Mouse (Mus musculus) neural tube, embryonic 10.5 days (tissue): ENCODE measurements at regions not wholly inside any gene's neighbourhood (a gene's known extent, or its start where the extent isn't known, plus 50 kb on each side); places are given as distances from the start of the nearest gene placed in this dataset.

Experiments used
- DNase-seq: peaks from one replicate; pipeline ENCODE4 v3.0.0-alpha.2; 2017; ENCODE audit warnings: low spot score; ENCODE audit errors: extremely low spot score

DNA sequence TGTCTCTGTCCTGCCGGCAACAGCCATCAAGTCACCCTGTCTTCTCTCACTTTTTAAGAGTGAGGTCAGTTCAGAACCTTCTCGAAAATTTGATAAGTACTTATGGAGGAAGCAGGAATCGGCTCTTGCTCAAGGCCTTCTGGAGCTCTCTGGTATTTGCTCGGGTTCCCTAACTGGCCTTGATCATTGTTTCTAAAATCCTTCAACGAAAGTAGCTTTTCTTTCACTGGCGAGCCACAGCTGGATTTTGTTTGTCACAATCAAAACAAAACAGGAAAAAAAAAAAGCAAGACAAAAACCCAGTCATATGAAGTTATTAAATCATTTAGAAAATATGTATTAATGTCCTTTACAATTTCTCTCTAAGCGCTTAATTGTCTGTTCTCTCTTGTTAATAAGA is 156.6 kb upstream of the Tex13c2 start:
- no peak for DNase-seq

DNA sequence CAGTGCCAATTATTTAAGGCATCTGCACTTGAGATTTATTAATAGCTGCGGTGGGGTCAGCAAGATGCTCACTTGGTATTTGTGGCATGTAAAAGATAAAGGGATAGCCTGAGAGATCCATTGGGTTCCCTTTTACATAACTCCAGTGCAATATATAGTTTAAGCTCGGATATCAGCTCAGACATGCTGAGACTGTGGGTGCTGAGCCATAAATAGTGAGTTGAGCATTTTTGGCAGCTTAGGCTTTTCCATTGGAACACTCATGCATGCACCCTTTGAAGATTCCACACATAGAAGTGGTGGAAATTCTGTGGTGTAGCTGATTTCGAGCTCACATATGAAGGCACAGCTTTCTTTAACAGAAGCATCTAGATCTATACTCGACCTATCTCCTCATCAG is 155.9 kb upstream of the Tex13c2 start:
- no peak for DNase-seq

DNA sequence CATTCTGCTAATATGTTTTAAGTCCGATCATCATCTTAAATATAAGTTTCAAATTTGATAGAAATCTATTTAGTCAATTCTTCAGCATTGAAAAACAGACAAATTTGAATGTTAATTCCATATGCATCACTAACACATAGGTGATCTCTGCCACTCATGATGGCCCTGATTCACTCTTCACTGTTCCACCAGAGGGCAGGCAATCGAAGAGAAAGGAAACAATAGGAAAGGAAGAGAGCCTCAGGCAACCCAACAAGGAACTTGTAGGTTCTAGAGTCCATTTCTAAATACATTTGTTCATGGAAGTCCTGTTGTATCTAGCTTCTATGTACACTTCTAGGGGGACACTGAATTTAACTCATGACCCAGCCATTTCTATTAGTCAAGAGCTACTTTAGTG is 154.7 kb upstream of the Tex13c2 start:
- no peak for DNase-seq

DNA sequence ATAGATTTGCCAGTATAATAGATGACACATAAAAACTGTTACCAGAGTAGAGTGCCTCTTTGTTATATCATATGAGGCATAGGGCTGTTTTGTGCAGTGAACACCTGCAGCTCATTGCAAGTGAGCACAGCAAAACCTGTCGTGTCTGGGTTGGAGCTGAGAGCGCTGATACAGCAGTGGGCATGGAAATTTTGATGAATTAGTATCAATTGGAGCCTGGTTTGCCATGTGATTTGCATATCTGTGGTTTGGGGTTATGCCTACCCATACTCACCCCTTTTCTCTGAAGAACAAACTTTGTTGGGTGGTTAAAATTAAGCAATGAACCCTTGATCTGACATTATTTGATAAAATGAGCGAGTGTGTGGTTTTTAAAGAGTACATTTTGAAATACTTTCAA is 152.7 kb upstream of the Tex13c2 start:
- DNase-seq, result no peak

DNA sequence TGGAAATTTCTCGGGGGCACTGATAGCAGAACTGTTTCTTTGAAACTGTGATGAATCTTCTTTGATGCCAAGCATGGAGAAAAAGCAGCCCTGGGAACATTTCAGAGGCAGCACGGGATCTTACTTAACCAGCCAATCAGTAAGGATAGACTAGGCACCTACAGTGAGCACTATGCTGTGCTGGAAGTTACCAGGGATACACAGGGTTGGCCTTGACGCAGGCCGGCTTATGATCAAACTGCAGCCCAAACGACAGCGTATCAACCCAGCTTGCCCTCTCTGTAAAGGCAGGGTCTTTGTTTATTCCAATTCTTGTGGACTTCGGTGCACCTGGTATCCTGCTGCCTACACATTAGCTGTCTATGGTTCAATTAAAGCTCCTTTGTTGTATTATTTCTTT is 147.1 kb upstream of the Tex13c2 start:
- no peak for DNase-seq

DNA sequence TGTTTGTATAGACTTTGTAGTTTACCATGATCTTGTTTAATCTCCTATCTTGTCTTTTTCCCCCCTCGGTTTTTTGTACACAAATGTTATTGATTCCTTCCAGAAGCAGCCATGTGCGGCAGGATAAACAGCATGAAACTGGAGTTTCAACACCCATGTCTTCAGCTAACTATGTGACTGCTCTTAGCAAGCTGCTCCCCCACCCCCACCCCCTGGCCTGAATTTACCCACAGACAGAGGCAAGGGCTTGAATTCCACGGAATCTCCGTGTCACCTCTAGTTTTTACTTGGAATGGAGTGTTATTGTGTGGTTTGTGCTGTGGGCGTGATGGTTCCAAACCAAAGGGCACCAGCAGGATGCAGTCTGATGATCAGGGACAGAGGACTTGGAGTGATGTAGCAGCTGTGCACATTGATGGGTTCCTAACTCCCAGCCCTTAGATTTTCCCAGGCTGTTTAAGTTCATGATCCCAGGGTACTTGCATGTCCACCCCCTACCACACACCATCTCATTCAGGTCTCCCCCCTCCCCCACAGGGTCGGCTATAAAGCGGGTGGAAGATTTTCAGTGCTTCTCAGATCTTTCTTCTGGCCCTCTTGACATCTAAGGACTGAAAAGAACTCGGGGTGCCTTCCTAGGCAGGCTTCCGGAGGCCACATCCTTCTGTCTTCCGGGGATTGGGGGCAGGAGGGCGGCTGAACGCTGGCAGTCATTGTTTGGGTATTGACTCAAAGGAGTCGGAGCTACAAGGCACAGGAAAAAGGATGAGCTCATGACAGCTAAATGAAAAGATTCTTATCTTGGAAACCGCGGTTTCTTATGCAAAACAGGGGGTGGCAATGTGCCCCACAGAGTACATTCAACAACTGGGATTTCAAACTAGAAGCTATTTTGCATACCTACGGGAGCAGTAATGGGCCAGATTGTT is 146.3 kb upstream of the Tex13c2 start:
- peak; percentile 40 for DNase-seq

DNA sequence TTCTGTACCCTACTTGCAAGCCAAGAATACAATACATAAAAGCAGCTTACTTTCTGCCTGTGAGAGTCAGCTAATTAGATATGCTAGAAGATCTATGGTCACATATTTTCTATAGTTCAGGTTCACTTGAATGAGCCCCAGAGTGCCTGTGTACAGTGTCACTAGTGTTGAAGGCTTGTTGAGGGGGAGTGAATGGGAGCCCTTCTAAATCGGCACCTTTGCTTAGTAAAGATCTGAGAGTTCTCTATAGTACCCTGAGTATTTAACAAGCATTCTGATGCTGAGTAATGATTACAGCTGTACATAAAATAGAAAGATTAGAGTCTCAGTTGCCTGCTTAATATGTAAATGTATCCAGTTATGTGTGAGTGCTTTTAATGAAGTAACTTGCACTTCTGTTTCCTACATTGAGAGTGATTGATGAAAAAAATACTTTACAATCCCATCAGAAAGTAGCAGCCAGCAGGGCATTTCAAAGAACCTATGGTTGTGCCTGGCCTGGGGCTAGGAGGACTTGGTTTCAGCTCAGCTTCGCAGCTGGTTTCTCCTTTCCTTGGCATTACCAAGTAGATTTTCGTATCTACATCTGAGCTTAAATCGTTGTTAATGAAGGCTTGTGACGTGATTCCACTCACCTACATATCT is 136.8 kb upstream of the Tex13c2 start:
- DNase-seq, result no peak

DNA sequence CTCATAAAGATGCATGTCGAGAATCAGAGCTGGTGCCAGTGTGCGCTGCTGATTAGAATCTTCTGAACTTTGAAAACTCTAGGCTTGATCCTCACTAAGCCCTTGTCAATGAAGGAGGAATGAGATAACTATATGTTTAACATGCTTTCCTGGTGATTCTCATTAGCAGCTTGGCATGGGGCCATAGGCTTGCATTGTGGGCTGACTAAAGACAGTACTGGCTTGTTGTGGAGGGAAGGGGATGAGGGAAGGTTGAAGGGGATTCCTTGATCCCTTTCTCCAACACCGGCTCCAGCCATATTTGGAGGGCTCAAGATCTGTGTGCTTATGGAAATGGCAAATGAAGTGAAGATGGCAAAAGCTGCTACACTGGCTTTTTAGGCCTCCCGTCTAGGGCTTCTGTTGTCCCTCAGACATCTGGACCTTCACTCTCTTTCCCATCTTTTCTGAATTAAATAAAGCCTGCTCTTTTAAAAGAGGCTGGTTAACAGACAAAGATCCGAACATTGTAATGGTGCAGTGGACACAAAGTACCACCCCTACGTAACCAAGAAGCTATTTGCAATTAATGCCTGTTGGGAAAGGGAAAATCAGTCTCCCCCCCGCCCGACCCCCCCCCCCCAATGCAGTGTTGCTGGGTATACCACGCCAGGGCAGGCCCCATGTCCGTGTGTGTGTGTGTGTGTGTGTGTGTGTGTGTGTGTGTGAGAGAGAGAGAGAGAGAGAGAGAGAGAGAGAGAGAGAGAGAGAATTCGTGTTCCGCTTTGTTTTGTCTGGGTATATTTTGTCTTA is 129.9 kb upstream of the Tex13c2 start:
- no peak for DNase-seq

DNA sequence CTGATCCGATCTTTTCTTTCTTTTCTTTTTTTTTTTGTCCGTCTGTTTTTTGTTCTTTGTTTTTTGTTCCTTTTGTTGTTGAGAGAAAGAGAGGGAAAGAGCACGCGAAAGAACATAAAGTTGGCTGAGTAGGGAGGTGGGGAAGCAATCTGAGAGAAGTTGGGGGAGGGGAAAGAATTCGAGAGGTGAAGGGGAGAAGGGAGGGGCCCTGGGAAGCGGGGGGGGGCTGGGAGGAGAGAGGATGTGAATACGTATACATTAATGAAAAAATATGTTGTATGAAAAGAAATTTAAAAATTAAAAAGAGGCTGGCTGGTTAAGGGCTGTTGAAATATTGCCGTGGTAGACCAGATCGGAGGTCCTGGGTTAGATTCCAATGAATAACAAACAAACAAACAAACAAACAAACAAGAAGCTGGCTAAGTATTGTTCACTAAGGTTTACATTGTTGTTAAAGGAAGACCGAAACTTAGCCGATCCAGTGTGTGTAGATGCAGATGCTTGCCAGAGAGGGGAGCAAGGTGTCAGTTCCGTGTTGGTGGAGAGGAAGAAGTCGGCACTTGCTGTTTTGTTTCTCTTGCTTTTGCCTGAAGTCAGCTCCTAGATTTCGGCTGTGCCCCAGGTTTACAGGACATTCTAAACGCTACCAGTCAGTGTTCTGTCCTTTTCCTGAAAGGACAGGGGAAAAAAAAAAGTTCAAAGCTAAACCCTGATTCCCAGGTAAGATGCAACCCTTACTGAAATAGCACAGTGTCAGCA is 129.1 kb upstream of the Tex13c2 start:
- peak; percentile 21 for DNase-seq

DNA sequence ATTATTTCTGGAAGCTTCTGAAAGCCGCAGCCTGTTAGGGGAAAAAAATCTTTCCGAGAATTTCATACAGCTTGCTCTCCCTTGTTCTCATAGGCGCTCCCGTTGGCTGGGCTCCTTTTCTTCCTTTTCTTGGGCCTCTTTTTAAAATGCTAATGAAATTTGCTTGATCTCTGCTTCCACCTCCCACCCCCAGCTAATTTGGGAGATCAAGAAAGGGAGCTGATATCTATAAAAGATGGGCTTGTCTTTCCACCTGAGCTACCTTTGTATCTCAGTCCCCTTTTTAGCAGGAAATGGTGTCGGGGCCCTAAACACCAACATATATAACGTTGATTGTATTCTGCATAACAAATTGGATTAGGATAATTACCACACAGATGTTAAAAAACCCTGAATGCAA is 128.5 kb upstream of the Tex13c2 start:
- peak; percentile 13 for DNase-seq

DNA sequence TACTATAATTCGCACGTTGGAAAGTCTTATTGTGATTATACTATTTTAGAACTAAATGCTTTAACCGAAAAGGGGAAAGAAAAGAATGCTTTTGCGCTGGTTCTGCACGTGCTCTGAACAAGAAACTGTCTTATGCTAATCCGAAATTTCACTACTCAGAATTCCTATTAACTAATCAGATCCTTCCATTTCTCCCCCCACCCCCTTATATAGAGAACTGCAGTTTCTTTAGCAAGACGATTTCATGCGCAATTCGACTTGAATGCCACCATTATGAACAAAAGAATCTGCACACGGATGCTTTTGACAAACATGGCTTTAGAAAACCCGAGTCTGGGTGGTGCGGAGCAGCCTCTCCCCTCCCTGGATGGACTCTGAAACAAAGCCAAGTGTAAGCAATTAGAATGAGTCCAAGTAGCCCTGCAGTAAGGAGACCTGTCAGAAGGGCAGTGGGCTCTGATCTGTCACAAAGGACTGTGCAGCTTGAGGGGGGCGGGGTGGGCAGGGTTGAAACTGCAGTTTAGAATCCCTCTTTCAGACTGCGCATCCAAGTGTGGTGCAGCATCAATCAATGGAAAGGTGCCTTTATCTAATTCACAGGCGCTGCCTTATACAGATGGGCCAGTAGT is 128.0 kb upstream of the Tex13c2 start:
- DNase-seq, result peak; percentile 20

DNA sequence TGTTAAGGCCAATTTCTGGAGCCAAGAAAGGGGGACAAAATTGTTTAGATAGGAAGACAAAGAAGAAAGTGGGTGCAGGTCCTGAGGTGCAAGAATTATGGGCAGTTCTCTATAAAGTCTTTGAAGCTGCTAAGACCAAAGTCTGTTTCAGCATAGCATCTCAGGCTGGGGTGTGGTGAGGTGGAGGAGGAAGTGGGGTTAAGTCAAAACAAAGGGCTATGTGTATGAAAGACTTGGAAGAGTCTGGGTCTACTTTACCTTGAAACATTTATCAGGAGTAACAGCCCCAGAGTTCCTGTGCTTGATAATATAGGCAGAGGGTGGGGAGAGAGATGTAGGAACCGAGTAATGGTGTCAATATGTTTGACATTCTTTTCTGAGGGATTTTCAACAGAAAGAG is 125.4 kb upstream of the Tex13c2 start:
- no peak for DNase-seq

DNA sequence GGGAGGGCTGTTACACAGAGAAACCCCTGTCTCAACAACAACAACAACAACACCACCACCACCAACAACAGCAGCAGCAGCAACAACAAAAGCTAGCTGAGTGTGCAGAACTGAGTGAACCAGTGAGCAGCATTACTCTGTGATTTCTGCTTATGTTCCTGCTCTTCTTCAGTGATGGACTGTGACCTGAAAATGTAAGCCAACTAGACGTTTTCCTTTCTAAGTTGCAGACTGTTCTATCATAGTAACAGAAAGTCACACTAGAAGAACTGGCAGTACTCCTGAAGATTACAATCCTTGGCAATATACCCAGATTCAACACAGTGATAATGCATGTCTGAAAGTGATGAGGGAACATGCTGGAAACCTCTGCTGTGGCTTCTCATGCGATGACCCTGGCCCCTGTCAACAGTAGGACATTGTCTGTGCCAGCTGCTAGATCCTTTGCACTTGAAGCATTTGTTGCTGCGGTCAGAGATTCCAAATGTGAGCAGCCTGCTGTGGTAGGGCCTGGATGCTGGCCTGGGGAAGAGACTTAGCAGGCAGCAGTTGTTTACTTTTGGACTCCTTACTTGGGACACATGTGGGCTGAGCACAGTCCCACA is 115.6 kb upstream of the Tex13c2 start:
- no peak for DNase-seq

DNA sequence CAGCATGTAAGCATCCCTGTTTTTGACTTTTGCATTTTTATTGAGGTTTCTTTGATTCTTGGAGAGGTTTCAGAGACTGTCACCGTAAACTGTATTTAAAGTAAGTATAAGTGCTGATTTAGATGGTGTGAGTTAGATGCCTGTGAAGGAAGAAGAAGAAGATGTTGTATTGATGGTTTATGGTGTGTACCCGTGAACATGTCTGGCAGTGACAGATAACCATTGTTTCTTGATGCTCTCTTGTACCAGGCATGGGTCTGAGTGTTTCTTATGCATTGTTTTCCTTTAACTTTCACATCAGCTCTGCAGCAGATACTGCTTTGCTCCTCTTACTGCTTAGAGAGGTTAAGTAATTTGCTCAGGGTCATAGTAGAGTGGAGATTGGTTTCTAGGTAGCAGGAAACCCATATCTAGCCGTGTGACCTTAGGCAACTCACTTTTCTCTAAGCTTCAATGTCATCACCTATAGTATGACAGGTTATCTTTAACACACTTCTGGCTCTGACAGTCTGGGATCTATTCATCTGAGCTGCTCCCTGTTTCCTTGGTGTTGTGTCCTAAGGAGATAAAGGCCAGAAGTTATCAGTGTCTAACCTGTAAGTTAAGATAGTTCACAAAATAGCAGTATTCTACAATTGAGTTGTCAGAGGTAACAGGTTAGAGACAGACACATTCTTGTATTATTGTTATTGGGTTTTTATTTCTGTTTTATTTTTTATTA is 95.5 kb upstream of the Tex13c2 start:
- no peak for DNase-seq

DNA sequence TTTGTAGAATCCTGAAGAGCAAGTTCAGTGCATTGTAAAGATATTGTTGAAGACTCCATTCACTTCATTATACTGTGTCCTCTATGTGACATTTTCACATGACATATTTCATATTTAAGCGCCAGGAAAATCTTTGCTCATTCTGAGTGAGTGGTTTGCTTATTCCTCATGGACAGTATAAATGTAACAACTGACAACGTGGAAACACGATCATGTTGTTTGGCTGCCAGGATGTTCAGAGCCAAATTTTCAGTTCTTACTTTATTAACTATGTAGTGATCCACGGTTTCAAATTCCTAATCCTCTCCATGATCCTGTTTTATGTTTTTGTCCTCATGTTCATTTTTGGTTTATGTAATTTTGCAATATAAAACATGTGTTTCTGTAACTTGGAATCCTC is 93.0 kb upstream of the Tex13c2 start:
- no peak for DNase-seq

DNA sequence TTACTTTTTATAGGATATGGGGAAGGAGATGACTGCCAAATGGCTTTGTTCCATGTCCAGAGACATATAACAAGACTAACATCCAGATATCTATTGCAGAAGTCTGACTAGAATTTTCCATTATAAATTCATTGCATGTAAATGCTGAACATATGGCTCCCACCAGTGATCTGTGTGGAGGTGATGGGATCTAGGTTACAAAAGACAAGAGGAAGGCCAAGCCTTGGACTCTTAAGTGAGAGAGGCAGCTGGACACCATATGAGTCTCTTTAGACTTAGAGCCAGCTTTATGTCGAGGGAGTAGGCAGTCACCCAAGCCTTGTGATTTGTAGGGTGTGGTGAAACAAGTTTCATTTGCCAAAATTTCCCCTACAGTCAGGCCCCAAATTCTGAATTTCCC is 90.7 kb upstream of the Tex13c2 start:
- DNase-seq, result no peak

DNA sequence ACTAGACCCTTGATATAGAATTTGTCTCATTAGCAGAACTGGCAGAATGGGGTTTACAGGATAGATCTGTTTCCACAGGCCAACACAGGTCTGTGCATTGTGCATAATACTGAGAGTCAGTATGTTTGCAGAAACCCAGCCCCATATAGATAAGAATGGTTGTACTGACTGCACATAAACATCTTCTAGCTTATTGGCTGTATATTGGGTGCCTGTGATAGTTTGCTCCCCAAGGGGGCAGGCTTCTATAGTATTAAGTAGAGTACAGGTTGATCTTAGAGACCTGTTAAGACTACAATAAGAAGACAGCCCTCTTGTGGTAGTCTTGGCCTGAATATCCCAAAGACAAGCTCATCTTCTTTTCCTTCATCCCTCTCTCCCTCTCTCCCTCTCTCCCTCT is 90.1 kb upstream of the Tex13c2 start:
- DNase-seq, result no peak

DNA sequence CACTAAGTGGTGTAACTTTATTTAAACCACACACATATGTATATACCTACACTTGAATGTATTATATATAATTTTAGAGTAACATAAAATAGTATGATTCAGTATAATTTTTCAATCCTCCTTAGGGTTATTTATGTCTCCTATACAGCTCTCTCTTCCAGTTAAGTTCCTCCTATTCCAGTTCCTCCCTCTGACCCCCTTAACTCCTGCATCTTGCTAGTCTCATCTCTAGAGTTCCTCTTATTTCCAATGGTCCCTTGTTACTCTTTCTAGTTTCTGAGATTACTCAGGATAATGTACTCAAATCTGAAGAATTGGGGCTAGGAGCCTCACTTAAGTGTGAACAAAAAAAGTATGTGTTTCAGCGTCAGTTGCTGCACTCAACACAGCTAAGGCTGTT is 88.4 kb upstream of the Tex13c2 start:
- no peak for DNase-seq

DNA sequence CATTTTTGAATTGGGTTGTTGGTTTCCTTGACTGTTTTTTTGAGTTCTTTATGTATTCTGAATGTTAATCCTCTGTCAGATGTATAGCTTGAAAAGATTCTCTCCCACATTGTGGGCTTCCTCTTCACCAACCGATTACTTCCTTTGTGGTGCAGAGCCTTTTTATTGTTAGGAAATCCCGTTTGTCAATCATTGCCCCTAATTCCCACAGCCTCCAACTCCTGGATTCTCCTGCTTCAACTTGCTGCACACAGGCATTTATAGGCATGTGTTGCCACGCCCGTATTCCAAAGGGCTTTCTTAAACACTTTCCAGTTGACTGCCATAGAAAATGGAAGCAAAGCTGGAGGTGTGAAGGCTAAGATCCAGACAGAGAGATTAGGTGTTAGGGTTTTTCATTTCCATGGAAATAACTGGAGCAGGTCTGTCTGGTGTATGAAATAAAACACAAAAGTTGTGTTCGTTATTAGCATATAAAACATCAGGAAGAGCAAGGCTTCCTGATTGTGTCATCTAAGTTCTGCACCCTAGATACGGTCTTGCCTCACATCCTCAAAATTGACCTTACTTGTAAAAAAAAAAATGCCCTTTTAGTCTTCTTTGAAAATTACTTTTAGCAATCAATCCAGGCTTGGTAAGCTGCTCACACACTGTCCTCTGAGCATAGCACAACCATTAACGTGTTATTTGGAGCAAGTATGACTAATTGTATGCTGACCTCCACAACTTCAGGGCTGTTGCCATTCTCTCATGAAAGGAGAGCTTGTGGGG is 87.7 kb upstream of the Tex13c2 start:
- DNase-seq, result no peak
